Mouse (Mus musculus) myocyte (in vitro differentiated cells): Measurements from ENCODE around the gene Lsm2.
"Not testable (repeated sequence)": the region's sequence is repeated elsewhere in the genome, so short reads cannot be mapped to it uniquely, and the experiment has no call there.

Source experiments
- CEBPB ChIP-seq: IDR thresholded peaks from 2 replicates; pipeline ENCODE4 v1.6.1; 2011; ENCODE audit warnings: mild to moderate bottlenecking, moderate library complexity; ENCODE audit not compliant: poor library complexity, insufficient read depth, severe bottlenecking
- MAX ChIP-seq: IDR thresholded peaks from one replicate; pipeline ENCODE4 v1.6.1; 2011; ENCODE audit warnings: low read depth, mild to moderate bottlenecking, control low read depth
- MYOG ChIP-seq, 3 experiments: IDR thresholded peaks; one replicate each; pipeline ENCODE4 v1.6.1; 2011; ENCODE audit warnings: control low read depth in 2 of 3, low read depth in 2 of 3, mild to moderate bottlenecking in 2 of 3; ENCODE audit not compliant: insufficient read length in 2 of 3, control insufficient read depth in 1 of 3, insufficient read depth in 1 of 3
- POLR2A ChIP-seq: IDR thresholded peaks from one replicate; pipeline ENCODE4 v1.6.1; 2011; ENCODE audit warnings: low read depth, mild to moderate bottlenecking, control low read depth, moderate library complexity; ENCODE audit not compliant: insufficient read length
- POLR2AphosphoS2 ChIP-seq: IDR thresholded peaks from one replicate; pipeline ENCODE4 v1.6.1; 2011; ENCODE audit warnings: low read depth, control low read depth; ENCODE audit not compliant: insufficient read length
- TCF12 ChIP-seq: IDR thresholded peaks from one replicate; pipeline ENCODE4 v1.6.1; 2011; ENCODE audit warnings: mild to moderate bottlenecking, control low read depth; ENCODE audit not compliant: poor library complexity, insufficient read depth, severe bottlenecking
- USF1 ChIP-seq: IDR thresholded peaks from one replicate; pipeline ENCODE4 v1.6.1; 2011; ENCODE audit warnings: low read depth, mild to moderate bottlenecking, control low read depth, moderate library complexity

GRCm38 (mm10) chr17:34995192-34995591 is 13.5 kb downstream of the Lsm2 start:
- not testable (repeated sequence) for TF ChIP-seq USF1; TCF12; MYOG (IDR thresholded peaks at IDR 0.05; ENCODE audit: control insufficient read depth in 1 of 3, insufficient read depth in 1 of 3, insufficient read length in 2 of 3, low read depth in 2 of 3); POLR2AphosphoS2; MAX; POLR2A; CEBPB
